Mouse (Mus musculus) embryonic facial prominence, embryonic 13.5 days (tissue): ENCODE measurements around the gene Grm5. TPM values are rescaled to one million over a fixed set of nuclear protein-coding genes. Genes with fewer than 3 reads are reported as not detected.

ENCODE experiments used
- polyA plus RNA-seq: library from polyadenylated mRNA; unstranded; fragments of >200 nt; fragmentation: Nextera tagmentation; extraction: Ambion mirVana; gene quantifications from 2 replicates; pipeline ENCODE4 v1.2.1, GENCODE M21; 2015

Grm5 gene
- polyA plus RNA-seq, 1 experiment from 2014 or later: 1.5 TPM

Other genes with a start within 250 kb of the Grm5 start
- gene Tyr, start 90.7 kb upstream of the Grm5 start, polyA plus RNA-seq: 0.55 and 0.80 TPM in 2 replicates